Mouse (Mus musculus): ENCODE results near the gene Tnfrsf9. TPM values are rescaled to one million over a fixed set of nuclear protein-coding genes. Genes with fewer than 3 reads are reported as not detected.

Tnfrsf9 gene
- polyA plus RNA-seq, 1 experiment, result not detected

GRCm38 (mm10) chr4:150882632-150883031, 31.7 kb upstream of the Tnfrsf9 start:
- Histone ChIP-seq H3K27ac (replicated peaks; ENCODE audit: low read depth, low read length) (no peak overlapping the region), H3K4me1 (ENCODE audit: control insufficient read depth, insufficient read depth, insufficient read length, low read length) (no peaks in the 10 kb centered on the region), H3K4me3 (ENCODE audit: insufficient read depth, low read depth, low read length) (no peak overlapping the region)

GRCm38 (mm10) chr4:150887903-150888302, 26.5 kb upstream of the Tnfrsf9 start:
- Histone ChIP-seq H3K27ac (replicated peaks; ENCODE audit: low read depth, low read length) (no peak overlapping the region), H3K4me3 (ENCODE audit: insufficient read depth, low read depth, low read length) (no peak overlapping the region), H3K4me1 (ENCODE audit: control insufficient read depth, insufficient read depth, insufficient read length, low read length) (no peaks in the 10 kb centered on the region)

GRCm38 (mm10) chr4:150888492-150888891, 25.9 kb upstream of the Tnfrsf9 start:
- Histone ChIP-seq H3K27ac (replicated peaks; ENCODE audit: low read depth, low read length) (no peak overlapping the region), H3K4me3 (ENCODE audit: insufficient read depth, low read depth, low read length) (no peak overlapping the region)

DNA sequence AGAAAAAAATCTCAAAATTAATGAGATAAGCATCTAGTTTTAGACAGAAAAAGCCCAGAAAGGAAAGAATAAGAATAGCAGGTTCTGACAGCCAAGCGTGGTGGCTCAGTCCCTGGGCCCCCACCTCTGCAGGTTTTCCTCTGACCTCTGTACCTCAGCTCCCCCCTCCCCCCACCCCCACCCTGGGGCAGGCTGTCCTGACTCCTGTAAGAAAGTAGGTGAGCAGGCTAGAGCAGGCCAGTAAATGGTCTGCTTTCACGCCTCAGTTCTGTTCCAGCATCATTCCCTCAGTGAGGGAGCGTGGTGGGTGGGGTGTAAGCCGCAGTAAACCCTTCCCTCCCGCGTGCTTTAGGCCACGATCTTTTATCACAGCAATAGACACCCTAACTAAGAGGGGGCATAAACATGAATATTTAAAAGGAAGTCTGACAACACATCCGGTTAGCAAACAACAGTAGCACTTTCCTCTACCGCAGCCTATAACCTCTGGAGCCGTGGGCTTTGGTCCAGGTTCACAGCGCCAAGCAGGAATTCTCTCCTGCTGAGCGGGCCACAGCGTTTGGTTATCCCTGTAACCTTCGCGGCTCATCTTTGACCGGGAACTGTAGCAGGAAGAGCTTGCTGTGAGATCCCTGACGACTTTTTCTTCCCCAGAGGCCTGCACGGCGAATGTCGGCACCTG, 24.9 kb upstream of the Tnfrsf9 start:
- peak overlapping the region; percentile 46 for H3K4me3 ChIP-seq (ENCODE audit: insufficient read depth, low read depth, low read length)
- H3K27ac ChIP-seq (replicated peaks; ENCODE audit: low read depth, low read length), result 0 out of 2 replicates have a peak overlapping the region, but pooled peaks have one; percentile 45
- no peaks in the 10 kb centered on the region for H3K4me1 ChIP-seq (ENCODE audit: control insufficient read depth, insufficient read depth, insufficient read length, low read length)

More at GRCm38 (mm10) chr4:150888492-150888891, 25.9 kb upstream of the Tnfrsf9 start:
- H3K4me1 ChIP-seq (ENCODE audit: control insufficient read depth, insufficient read depth, insufficient read length, low read length), result no peaks in the 10 kb centered on the region

GRCm38 (mm10) chr4:150889955-150890315, 24.4 kb upstream of the Tnfrsf9 start:
- peak overlapping the region; percentile 46 for H3K4me3 ChIP-seq (ENCODE audit: insufficient read depth, low read depth, low read length)
- no peak overlapping the region for H3K27ac ChIP-seq (replicated peaks; ENCODE audit: low read depth, low read length)
- H3K4me1 ChIP-seq (ENCODE audit: control insufficient read depth, insufficient read depth, insufficient read length, low read length), result no peaks in the 10 kb centered on the region

DNA sequence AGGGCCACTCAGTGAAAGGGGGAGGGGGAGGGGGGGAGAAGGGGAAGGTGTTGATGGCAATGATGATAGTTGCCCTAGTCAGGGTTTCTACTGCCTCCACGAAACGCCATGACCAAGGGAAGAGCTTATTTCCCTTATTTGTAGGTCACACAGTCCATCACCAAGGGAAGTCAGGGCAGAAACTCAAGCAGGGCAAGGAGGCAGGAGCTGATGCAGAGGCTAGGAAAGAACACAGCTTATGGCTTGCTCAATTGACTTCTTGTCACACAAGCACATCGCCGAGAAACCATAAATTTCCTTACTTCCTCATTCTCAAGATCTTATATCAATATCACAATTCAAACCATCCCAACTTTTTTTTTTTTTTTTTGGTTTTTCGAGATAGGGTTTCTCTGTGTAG, 23.1 kb upstream of the Tnfrsf9 start:
- Histone ChIP-seq H3K4me3 (ENCODE audit: insufficient read depth, low read depth, low read length) (no peak overlapping the region), H3K4me1 (ENCODE audit: control insufficient read depth, insufficient read depth, insufficient read length, low read length) (no peaks in the 10 kb centered on the region), H3K27ac (replicated peaks; ENCODE audit: low read depth, low read length) (no peak overlapping the region)

- Histone ChIP-seq H3K27ac (replicated peaks; ENCODE audit: low read depth, low read length) (no peak overlapping the region), H3K4me3 (ENCODE audit: insufficient read depth, low read depth, low read length) (no peak overlapping the region), H3K4me1 (ENCODE audit: control insufficient read depth, insufficient read depth, insufficient read length, low read length) (no peaks in the 10 kb centered on the region)
Observed at GRCm38 (mm10) chr4:150894718-150895501, 19.5 kb upstream of the Tnfrsf9 start.

DNA sequence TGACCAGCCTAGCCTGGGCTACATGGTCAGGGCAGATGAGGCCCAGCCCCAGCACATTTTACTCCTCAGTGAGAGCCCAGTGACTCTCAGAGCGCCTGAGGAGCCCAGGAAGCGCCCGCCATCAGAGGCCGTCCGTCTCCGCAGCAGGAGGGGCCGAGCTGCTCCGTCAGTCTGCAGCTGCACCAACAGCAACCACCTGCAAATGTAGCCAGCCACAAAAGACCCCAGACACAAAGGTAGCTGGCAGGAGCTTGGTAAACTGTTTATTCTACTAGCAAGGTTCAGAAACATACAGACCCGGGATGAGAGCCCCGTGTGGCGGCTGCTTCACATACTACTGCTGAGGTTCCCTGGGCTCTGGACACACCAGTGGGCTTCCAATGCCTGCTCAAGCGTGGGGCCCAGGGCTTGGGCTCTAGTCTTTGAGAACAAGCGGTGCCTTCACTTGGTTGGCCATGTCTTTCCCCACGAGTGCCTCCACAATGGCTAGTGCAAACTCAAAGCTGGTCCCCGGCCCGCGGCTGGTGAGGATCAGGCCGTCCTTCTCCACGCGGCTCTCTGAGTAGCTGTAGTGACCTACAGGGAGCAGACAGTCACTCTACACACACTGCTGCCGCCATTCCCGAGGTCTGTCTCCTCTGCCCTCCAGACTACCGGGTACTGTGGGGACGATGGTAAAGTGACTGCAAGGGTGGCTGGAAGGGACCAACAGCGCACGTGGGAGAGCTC, 17.3 kb upstream of the Tnfrsf9 start:
- Histone ChIP-seq H3K4me3 (ENCODE audit: insufficient read depth, low read depth, low read length) (no peak overlapping the region), H3K4me1 (ENCODE audit: control insufficient read depth, insufficient read depth, insufficient read length, low read length) (no peaks in the 10 kb centered on the region), H3K27ac (replicated peaks; ENCODE audit: low read depth, low read length) (no peak overlapping the region)

GRCm38 (mm10) chr4:150898716-150899365, 15.5 kb upstream of the Tnfrsf9 start:
- Histone ChIP-seq H3K4me3 (ENCODE audit: insufficient read depth, low read depth, low read length) (no peak overlapping the region), H3K4me1 (ENCODE audit: control insufficient read depth, insufficient read depth, insufficient read length, low read length) (no peaks in the 10 kb centered on the region), H3K27ac (replicated peaks; ENCODE audit: low read depth, low read length) (no peak overlapping the region)

DNA sequence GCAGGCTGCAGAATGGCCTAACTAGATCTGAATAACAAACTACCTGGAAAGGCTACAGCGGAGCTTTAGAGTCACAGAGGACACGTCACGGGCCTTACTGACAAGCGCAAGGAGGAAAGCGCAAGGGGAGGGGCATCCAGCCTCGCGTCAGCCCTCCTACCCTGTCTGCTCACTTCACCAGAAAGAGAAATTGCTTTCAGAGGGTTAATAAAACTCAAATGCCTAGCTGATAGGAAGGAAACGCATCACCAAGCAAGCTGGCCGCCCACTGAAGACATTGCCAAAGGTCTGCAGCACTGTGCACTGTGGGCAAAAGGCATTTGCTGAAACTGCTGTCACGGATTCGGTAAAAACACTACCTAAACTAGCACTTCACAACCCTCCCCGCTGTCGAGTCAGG, 13.9 kb upstream of the Tnfrsf9 start:
- Histone ChIP-seq H3K4me3 (ENCODE audit: insufficient read depth, low read depth, low read length) (no peak overlapping the region), H3K27ac (replicated peaks; ENCODE audit: low read depth, low read length) (no peak overlapping the region), H3K4me1 (ENCODE audit: control insufficient read depth, insufficient read depth, insufficient read length, low read length) (no peaks in the 10 kb centered on the region)

GRCm38 (mm10) chr4:150901651-150902050, 12.7 kb upstream of the Tnfrsf9 start:
- H3K4me3 ChIP-seq (ENCODE audit: insufficient read depth, low read depth, low read length), result no peak overlapping the region
- no peaks in the 10 kb centered on the region for H3K4me1 ChIP-seq (ENCODE audit: control insufficient read depth, insufficient read depth, insufficient read length, low read length)
- no peak overlapping the region for H3K27ac ChIP-seq (replicated peaks; ENCODE audit: low read depth, low read length)

DNA sequence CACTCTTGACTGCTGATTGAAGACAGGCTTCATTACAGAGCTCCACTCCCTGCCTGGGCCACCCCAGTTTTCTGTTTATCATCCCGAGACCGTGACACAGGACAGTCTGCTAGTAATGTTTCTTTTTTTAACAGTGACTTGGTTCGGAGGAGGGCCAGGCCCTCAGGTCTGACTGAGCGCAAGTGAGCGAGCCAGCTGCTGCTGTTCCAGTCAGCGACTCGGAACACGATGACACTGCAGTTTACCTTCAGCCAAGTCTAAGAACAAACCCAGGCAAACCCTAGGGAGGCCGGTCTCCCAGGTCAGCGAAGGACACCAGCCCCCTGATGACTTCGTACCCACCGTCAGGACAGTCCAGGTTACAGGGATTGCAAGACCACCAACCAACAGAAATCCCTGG, 12.3 kb upstream of the Tnfrsf9 start:
- no peak overlapping the region for H3K27ac ChIP-seq (replicated peaks; ENCODE audit: low read depth, low read length)
- no peaks in the 10 kb centered on the region for H3K4me1 ChIP-seq (ENCODE audit: control insufficient read depth, insufficient read depth, insufficient read length, low read length)
- H3K4me3 ChIP-seq (ENCODE audit: insufficient read depth, low read depth, low read length), result no peak overlapping the region

DNA sequence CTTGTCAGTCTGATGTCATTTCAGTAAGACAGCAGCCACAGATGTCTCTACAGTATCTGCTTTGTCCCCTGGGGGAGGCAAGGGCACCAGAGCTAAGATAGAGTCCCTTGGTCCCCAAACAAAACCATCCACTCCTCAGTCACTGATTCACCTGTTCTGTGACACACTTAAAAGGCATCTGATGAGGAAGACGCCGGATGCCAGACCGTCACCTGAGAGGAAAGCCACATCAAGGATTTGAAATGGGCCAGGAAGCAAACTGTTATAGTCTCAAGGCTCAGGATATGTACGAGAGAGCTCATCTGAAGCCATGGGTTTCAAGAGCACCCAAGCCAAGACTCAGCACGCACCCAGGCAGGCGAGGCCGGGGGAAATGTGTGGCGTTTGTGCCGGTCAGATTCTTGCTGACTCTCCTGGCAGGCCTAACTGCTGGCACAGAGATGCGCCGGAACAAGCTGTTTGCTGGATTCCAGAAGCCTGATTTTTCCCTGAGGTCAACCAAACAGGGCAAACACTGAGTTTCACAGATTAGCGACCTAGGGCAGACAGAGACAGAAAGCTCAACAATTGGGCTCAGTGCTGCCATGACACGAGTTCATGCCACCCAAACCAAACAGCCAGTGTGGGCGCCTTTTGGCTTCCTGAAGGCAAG, 11.1 kb upstream of the Tnfrsf9 start:
- Histone ChIP-seq H3K4me1 (ENCODE audit: control insufficient read depth, insufficient read depth, insufficient read length, low read length) (no peaks in the 10 kb centered on the region), H3K27ac (replicated peaks; ENCODE audit: low read depth, low read length) (0 out of 2 replicates have a peak overlapping the region, but pooled peaks have one; percentile 15), H3K4me3 (ENCODE audit: insufficient read depth, low read depth, low read length) (no peak overlapping the region)

GRCm38 (mm10) chr4:150907099-150907498, 7.3 kb upstream of the Tnfrsf9 start:
- no peak overlapping the region for H3K4me3 ChIP-seq (ENCODE audit: insufficient read depth, low read depth, low read length)
- no peaks in the 10 kb centered on the region; the same call in 1 of the 2 replicates for H3K4me1 ChIP-seq (ENCODE audit: control insufficient read depth, insufficient read depth, insufficient read length, low read length)
- H3K27ac ChIP-seq (replicated peaks; ENCODE audit: low read depth, low read length), result no peak overlapping the region
